Mouse (Mus musculus): ENCODE measurements around the gene Neurl4.

The Neurl4 gene

DNA sequence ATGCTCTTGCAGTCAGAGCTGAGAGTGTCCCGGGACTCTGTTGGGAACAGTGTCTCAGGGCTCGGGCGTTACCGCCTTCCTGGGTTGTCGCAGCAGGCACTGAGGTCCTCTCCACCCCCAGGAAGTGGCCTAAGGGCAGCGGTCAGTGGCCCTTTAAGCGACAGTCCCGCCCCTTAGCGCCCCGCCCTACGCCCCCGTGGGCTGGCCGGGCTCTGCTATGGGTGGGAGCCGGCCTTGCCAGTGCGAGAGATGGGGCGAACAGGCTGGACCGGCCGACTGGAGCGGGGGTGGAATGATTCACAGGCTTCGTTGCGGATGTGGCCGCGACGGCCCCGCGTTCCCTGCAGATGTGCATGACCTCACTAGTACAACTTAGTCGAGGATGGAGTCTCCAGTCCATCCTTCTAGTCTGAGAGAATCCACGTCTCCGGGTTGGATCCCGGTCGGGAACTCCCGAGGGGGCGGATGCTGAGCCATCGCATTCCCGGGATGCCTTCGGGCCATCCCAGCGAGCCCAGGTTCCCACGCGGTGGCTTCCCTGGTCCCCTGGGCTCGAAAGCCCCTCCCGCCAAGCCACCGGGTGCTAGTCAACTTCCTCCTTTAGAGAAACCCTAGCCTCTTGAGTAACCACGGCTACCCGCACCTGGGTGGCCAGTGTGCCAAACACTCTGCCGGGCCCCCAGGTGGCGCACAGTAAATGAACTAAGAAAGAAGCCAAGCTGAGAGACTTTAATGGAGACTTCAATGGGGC is 19.8 kb upstream of the Neurl4 start, which contains the start of gene Kctd11:
Kctd11 (minus strand) TSS at position 554 of the 751 bp plus-strand sequence.
- DNase-seq (ENCODE audit: low read depth in 2 of 2, low spot score in 2 of 2): peak; percentile 57 to 59

DNA sequence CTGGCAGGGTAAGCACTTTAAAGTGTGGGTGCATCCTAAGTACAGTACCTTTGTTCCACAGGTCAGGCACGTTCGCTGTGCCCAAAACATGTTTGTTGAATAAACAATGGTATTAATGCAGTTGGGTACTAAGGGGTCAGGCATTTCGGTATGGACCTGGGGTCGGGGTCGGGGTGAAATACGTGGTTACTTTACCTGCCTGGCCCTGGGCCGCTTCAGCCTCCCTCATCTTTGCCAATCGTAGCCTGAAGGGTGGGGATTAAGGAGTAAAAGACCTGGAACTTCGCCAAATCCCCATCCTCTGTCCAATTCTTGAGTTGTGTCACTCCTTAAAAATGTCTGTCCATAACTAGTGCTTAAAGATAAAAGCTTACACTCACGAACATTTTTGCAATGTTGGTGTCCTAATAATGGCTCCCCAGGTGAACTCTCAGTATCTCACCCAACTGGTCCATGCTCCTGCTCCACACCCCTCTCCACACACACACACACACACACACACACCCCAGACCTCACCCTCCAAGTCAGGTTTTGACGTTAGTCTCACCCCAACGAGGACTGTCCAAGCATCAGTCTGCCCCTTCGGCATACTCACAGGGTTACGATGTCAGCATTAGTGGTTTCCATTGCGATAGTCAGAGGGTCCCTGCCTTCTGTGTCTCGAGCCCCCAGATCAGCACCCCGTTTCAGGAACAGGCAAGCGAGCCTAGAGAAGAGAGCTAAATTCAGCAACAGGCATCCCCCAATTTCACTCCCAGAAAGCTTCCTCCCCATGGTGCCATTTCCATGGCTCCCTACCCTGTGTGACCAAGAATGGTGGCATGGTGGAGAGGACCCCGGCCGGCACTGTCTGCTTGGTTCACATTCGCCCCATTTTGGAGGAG is 18.8 kb upstream of the Neurl4 start:
- no peak for DNase-seq (ENCODE audit: low read depth in 2 of 2, low spot score in 2 of 2)

DNA sequence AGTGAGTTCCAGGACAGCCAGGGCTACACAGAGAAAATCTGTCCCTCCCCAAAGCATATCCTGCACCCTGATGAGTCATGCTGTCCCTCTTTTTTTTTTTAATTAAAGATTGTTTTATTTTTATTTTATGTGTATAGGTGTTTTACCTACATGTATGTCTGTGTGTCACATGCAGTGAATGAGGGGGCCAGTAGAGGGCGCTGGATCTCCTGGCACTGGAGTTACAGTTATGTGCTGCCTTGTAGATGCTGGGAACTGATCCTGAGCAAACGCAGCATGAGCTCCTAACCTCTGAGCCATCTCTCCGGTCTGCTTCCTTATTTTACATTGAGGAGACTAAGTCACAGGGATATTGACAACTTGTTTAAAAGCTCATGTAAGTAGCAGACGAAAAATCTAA is 17.8 kb upstream of the Neurl4 start:
- peak; percentile 55 to 73 for DNase-seq (ENCODE audit: low read depth in 2 of 2, low spot score in 2 of 2)

DNA sequence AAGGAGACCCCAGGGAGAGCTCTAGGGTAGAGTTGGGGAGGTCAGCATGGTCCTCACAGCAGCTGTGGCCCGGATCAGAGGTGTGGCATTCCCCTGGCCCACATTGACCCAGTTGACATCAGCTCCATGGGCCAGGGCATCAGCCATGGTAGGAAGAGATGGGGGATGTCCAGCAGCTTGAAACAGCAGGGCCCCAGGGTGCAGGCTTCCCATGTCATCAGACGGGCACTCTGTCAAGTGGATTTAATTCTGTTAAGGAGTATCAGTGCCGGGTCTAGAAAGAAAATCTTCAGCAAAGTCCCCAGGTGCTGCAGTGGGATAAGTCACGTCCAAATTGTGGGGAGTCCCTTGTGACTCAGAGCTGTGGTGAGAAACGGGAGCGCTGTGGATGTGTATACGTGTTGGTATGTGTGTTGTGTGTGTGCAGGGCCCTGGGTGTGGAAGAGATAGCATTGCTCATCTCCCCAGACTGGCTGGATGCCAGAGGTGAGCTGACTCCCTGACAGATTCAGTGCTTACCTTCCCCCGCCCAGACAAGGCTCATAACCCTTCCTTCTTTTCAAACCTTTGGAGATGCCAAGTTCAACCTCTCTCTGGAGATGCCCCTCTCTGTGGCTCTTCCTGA is 17.2 kb upstream of the Neurl4 start:
- no peak for DNase-seq (ENCODE audit: low read depth in 2 of 2, low spot score in 2 of 2)

DNA sequence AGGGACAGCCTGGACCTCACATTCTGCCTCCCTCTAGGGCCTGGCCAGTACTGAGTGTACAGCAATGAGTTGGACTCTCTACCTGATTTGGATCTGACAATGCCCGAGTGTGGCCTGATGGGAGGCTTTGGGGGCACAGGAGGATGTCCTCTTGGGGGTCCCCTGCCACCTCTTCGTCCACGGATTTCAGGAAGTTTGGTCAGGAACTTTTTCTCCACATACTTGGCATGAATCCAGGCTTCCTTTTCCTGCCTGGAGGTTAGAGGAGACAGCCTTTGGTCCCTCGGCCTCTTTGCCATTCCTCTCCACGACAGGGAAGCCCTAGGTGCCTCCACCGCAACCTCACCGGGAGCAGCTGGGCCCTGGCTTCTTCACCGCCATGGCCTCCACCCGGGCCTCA is 16.6 kb upstream of the Neurl4 start:
- DNase-seq (ENCODE audit: low read depth in 2 of 2, low spot score in 2 of 2): no peak

DNA sequence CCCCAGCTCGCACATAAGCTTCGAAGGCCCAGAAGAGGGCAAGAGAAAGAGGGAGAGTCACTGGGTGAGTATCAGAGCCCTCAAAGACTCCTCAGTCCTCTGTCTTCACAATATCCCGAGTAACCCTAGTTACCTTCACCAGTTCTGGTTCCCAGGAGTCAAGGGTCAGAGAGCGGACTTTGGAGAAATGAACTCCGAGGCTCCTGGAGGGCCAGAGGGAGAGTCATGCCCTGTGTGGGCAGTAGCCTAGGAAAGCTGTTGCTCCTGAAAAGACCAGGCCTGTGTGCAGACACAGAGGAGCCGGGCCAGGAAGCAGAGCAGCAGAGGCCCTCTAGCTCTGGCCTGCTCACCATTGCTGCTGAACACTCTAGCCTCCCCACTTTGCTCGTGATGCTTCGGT is 16.2 kb upstream of the Neurl4 start:
- no peak for DNase-seq (ENCODE audit: low read depth in 2 of 2, low spot score in 2 of 2)

DNA sequence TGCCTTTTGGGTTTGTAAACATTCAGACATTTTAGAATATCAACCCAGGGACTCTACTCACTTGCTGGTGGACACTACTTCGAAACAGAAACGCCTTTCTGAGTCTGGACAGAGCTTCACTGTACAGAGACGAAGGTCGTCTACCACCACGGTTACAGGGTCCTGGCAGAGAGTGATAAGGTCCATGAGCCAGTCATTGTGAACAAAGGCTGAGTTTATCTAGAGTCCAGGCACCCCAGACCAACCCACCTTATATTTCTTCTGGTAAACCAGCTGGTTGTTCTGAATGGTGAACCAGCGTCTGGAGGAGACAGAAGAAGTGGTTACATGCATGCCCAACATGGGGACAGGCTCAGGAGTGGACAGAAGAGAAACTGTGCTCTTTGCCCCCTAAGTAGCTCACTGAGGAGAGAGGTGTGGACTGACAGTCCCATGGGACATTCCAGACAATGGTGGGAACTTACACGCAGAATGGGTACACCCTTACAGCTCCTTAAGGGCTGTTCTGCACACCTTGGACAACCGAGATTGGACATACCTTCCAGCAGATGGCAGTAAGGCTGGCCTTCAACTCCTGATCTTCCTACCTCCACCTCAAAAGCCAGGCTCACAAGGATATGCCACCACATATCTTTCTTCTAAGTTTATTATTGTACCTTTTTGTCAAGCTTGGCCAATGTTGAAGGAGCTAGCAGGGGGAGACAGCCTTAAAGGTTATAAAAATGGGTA is 13.8 kb upstream of the Neurl4 start:
- DNase-seq (ENCODE audit: low read depth in 2 of 2, low spot score in 2 of 2): no peak

DNA sequence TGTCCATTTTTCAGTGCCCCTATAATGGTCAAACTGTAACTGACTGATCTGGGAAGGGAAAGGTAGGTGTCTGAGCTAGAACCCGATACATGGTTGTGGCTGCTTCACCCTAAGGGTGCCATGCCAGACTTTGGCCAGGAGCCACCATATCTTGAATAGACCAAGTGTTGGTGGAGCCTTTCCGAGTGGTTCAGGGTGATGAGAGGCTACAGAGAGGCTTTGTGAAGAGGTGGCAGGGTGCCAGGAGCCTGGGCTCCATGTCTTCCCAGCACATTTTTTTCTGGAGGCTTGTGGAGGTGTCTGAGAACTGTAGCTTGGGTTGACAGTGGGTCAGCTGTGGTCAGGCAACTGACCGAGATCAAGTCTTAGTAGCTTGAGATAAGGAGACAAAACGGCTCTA is 9.4 kb upstream of the Neurl4 start:
- DNase-seq (ENCODE audit: low read depth in 2 of 2, low spot score in 2 of 2): no peak

DNA sequence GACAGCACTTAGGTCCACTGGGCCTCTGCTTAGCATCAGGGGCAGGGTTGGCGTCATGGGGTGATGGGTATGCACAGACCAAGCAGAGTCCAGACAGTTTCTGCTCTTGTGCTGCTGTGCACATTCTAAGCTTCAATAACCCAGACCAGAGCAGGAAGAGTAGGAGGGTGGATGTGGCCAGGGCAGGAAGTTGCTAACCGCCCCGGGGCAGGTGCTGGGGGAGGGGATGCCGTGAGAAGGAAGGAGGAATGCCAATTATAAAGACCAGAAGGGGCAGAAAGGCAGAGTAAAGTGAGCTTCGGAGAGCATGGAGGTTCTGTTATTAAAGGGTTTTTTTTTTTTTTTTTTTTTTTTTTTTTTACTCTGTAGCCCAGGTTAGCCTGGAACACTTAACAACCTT is 6.2 kb upstream of the Neurl4 start:
- peak; percentile 58 to 77 for DNase-seq (ENCODE audit: low read depth in 2 of 2, low spot score in 2 of 2)

DNA sequence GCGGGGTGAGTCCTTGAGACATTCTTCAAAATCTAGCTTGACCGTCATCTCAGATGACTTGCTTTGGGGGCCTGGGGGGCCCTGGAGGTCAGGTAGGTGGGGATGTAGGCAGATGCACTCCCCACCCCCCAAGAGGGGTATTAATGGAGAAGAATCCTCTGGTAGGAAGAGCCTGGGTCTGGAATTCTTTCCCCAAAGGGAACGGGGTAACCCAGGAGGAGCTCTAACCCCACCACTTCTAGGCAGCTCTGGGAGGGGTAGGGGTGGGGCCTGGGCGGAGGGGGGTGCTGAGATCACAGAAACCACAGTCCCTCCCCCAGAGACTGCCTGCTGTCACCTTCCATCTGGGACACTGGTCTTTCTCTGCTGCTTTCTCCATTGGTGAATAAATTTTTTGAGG is 5.6 kb upstream of the Neurl4 start, which contains the start of gene Acap1:
Acap1 (minus strand) TSS at position 249 of the 400 bp plus-strand sequence.
- DNase-seq (ENCODE audit: low read depth in 2 of 2, low spot score in 2 of 2): peak in 1 of 2 experiments; percentile 52

DNA sequence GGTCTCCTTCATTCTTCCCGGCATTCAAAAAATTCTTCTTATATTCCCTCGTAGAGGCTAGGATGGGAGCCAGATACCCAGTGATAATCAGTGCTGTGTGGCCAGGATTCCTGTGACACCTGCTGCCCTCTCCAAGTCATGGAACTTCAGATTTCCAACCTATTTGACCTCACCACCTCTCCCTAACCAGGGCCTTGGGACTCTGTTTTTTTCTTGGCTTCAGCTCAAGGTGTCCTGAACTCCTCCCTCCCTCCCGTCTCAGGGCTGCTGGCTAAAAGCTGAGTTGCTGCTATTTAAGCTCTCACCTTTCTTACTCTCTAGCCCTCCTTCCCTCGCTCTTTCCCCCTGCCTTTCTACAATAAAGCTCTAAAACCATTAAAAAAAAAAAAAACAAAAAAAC is 1.0 kb upstream of the Neurl4 start:
- DNase-seq (ENCODE audit: low read depth in 2 of 2, low spot score in 2 of 2): no peak

DNA sequence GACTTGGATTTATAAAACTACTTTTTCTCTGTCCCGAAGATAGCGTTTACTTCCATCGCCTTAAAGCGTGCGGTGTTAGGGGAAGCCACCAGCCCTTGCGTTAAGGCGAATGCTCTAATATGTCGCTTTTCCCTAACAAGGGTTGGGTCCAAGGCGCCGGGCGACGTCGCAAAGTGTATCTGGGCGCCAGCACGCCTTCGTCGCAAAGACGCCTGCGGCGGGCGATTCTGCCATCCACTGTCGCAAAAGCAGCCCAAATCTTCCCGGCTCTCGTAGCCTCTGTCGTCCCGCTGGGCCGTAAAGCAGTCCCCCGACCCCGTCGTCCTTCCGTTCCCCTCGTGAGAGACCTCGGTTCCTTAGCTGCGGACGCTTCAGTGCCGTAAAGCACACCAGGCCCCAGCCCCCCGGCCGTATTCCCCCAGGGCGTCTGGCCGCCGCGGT is 554 bp downstream of the Neurl4 start:
- DNase-seq (ENCODE audit: low read depth in 2 of 2, low spot score in 2 of 2): peak; percentile 77 to 81

DNA sequence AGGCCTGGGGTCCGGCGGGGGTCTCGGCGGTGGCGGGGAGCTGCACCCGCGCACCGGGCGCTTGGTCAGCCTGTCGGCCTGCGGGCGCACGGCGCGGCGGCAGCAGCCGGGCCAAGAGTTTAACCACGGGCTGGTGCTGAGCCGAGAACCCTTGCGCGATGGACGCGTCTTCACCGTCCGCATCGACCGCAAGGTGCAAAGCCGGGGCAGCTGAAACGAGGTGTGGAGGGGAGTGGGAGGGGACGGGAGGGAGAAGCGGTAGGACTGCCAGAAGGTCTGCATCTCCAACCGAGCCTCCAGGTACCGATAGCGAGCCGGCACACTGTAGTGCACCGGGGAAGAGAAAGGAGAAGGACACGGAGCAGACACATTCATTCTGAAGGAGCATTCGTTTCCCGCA is 1.1 kb downstream of the Neurl4 start:
- DNase-seq (ENCODE audit: low read depth in 2 of 2, low spot score in 2 of 2): no peak

DNA sequence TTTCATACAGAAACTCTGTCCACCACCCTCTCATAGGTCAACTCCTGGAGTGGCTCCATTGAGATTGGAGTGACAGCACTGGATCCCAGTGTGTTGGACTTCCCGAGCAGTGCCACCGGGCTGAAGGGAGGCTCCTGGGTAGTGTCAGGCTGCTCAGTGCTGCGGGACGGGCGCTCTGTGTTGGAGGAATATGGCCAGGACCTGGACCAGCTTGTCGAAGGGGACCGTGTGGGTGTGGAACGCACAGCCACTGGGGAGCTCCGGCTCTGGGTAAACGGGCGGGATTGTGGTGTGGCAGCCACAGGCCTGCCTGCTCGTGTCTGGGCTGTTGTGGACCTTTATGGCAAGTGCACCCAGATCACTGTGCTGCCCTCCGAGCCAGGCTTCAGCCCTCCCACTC is 2.1 kb downstream of the Neurl4 start:
- DNase-seq (ENCODE audit: low read depth in 2 of 2, low spot score in 2 of 2): no peak

DNA sequence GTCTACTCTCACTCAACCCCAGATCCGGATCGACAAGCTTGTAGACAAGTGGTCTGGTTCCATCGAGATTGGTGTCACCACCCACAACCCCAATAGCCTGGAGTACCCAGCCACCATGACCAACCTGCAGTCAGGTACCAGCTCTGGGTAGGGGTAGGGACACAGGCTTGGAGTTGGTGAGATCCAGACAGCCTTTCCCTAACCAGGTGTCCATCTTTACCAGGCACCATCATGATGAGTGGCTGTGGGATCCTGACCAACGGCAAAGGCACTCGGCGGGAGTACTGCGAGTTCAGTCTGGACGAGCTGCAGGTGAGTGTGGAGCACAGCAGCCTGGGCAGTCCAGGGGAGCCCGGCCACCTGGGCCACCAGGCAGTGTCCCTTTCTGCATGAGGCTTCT is 3.4 kb downstream of the Neurl4 start:
- no peak for DNase-seq (ENCODE audit: low read depth in 2 of 2, low spot score in 2 of 2)

DNA sequence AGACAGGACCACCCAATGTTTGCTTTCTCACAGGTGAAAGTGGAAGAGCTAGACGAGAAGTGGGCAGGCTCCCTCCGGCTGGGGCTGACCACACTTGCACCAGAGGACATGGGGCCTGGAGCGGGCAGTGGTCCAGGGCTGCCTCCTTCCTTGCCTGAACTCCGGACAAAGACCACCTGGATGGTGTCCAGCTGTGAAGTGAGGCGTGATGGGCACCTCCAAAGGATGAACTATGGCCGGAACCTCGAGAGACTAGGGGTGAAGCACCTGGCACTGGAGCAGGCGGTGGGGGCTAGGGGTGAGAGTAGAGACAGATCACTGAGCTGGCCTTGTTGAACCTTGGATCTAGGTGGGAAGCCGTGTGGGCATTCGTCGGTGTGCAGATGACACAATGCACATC is 7.8 kb downstream of the Neurl4 start:
- no peak for DNase-seq (ENCODE audit: low read depth in 2 of 2, low spot score in 2 of 2)

DNA sequence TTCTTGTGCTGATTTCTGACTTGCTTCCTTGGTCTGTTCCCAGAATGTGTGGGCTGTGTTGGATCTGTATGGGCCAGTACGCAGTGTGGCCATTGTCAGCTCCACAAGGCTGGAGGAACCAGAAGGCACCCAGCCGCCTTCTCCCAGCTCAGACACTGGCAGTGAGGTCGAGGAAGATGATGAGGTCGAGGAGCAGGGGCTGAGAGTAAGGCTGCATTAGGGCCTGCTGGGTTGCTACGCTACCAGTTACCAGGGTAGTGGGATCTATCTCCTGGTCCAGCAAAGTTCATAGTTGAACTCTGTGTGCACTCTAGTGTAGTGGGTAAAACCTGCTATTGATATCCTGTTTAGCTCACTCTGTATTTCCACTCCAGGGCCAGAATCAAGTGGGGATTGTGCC is 8.3 kb downstream of the Neurl4 start:
- DNase-seq (ENCODE audit: low read depth in 2 of 2, low spot score in 2 of 2): no peak

DNA sequence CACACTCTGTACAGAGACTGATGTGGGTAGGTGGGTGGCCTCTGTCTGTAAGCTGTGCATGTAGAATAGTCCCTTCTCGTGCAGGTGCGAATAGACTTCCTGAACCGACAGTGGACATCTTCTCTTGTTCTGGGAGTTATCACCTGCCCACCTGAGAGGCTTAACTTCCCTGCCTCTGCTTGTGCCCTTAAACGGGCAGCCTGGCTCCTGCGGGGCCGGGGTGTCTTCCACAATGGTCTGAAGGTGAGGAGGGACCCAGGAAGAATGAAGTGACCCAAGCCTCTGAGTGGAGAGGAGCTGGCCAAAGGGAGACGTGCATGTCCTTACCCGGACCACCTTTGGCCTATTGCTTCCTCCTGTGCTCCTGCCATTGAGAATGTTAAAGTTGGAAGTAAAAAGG is 9.3 kb downstream of the Neurl4 start:
- no peak for DNase-seq (ENCODE audit: low read depth in 2 of 2, low spot score in 2 of 2)

DNA sequence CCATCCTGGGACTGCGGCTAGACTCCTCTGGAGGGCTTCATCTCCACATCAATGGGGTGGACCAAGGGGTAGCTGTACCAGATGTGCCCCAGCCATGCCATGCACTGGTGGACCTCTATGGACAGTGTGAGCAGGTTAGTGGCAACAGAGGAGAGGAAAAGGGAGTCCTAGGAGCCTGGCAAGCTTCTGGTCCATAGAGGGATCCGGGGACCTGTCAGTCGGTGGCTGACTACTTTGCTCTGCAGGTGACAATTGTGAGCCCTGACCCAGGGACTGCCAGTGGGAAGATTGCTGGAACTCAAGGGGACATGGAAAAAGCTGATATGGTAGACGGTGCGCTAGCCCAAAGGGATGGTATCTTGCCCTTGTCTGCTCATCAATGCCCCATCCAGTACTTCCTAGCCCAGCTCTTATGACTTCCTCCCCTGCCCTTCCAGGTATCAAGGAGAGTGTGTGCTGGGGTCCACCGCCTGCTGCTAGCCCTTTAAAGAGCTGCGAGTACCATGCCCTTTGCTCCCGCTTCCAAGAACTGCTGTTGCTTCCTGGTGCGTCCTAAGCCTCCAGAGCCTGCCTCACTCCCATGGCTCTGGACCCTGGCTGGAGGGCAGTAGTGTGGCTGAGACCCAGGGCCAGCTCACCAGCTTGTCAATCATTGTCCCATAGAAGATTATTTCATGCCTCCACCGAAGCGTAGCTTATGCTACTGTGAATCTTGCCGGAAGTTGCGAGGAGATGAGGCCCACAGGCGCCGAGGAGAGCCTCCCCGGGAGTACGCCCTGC is 10.1 kb downstream of the Neurl4 start:
- no peak for DNase-seq (ENCODE audit: low read depth in 2 of 2, low spot score in 2 of 2)

DNA sequence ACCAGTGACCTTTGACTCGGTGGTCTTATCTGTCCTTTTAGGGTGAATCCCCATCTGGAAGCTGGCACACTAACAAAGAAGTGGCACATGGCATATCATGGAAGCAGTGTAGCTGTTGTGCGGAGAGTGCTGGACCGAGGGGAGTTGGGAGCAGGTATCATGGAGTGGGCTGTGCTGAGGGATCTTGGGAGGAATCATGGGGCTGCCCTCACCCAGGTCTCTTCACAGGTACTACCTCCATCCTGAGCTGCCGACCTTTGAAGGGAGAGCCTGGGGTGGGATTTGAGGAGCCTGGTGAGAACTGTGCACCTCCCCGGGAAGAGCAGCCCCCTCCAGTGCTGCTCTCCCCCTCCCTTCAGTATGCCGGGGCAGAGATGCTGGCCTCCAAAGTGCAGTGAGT is 10.8 kb downstream of the Neurl4 start:
- DNase-seq (ENCODE audit: low read depth in 2 of 2, low spot score in 2 of 2): no peak

Measured in CD8-positive naive resting alpha-beta T cell, adult 2 months (primary cell).